Mouse (Mus musculus): ENCODE measurements around the gene Vmn2r17. TPM values are rescaled to one million over a fixed set of nuclear protein-coding genes. Genes with fewer than 3 reads are reported as not detected.

Vmn2r17 gene
- polyA plus RNA-seq (2014; fragmentation: Illumina TruSeq; extraction: RNeasy Lipid Tissue Mini Kit (QIAGEN cat#74804)), result not detected

DNA sequence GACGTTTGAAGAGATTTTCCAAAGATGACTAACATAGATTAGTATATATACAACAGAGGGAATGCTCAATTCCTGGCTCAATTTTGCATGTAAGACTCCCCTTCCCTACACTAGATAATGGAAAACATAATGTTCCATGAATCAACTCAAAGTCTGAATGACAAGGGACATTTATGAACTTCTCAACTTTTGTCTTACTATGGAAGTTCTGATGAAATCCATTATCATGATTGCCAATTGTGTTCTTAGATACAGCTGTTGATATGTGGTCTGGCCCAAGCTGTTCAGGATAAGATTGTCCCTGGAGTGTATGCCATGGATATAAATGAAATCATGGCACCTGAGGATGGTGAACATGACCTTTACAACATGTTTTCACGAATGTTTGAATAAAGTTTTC is at the start of gene Vmn2r17:
Gene Vmn2r17 (plus strand): TSS at position 301 of the 400 bp plus-strand sequence.

Other genes with a start within 250 kb of the Vmn2r17 start
- gene Vmn2r13, start 227.5 kb upstream of the Vmn2r17 start, polyA plus RNA-seq (2014; fragmentation: Illumina TruSeq; extraction: RNeasy Lipid Tissue Mini Kit (QIAGEN cat#74804)), result not detected
- gene Vmn2r14, start 195.0 kb upstream of the Vmn2r17 start, polyA plus RNA-seq (2014; fragmentation: Illumina TruSeq; extraction: RNeasy Lipid Tissue Mini Kit (QIAGEN cat#74804)), result not detected
- not detected for gene Vmn2r15, start 122.0 kb upstream of the Vmn2r17 start, polyA plus RNA-seq (2014; fragmentation: Illumina TruSeq; extraction: RNeasy Lipid Tissue Mini Kit (QIAGEN cat#74804))
- not detected for gene Vmn2r16, start 89.5 kb upstream of the Vmn2r17 start, polyA plus RNA-seq (2014; fragmentation: Illumina TruSeq; extraction: RNeasy Lipid Tissue Mini Kit (QIAGEN cat#74804))
- 0.91 TPM for gene Crlf2, start 139.3 kb downstream of the Vmn2r17 start, polyA plus RNA-seq (2014; fragmentation: Illumina TruSeq; extraction: RNeasy Lipid Tissue Mini Kit (QIAGEN cat#74804))

All from ovary, adult 10 weeks (tissue).